Mouse (Mus musculus) regulatory T cell (primary cell): ENCODE data around the gene Ncbp1.
"Not testable (repeated sequence)": the region's sequence is repeated elsewhere in the genome, so short reads cannot be mapped to it uniquely, and the experiment has no call there.

Experiments used
- in situ Hi-C: fragments of 300-600 bp; cut with MboI, MseI; formaldehyde crosslinking; loops from one replicate; pipeline ENCODE4 v1.15.1; 2025; ENCODE audit warnings: high pct_unique_total_duplicates

Gene Ncbp1

DNA sequence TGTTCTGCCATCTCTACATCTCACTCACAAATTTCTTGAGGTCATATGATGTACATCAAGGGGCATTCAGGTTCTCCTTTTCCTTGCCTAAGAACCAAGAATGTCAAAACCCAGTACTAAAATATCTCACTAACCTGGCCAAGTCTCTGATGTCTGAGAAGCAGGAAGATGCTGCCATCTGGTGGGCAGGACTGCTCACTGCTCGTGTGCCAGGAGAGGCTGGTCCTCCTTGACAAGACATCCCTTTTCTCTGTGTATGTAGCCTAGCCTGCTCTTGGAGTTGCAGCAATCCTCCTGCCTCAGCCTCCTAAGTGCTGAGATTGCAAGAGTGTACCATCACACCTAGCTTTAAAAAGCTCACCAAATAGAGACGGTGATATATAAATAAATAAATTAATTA is 11.9 kb upstream of the Ncbp1 start:
- in situ Hi-C loops: loop anchor here (10.0 kb wide), 1 partner anchor 182 kb away; no protein-coding TSS in a partner anchor

- in situ Hi-C loops: loop anchor here (10.0 kb wide), 1 partner anchor 185 kb away; no protein-coding TSS in a partner anchor
These were observed 9.0 kb upstream of the Ncbp1 start for GRCm38 (mm10) chr4:46129311-46130004.

DNA sequence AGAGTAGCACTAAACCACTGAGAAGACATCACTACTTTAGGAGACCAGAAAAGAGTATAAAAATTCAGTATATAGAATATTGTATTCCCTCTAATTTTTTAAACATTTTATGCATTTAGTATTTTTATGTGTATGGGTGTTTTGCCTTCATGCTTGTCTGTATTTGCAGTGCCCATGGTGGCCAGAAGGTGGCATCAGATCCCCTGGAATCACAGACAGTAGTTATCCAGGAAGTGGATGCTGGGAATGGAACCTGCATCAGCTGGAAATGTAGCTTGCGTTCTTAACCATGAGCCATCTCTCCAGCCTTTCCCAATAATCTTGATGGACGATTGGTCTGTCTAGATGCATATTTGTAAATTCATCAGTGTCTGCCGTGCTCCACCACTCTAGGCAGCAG is 8.2 kb upstream of the Ncbp1 start:
- in situ Hi-C loops: no loop called here

GRCm38 (mm10) chr4:46131791-46132190 is 6.6 kb upstream of the Ncbp1 start:
- in situ Hi-C loops: no loop called here

- in situ Hi-C loops: no loop called here
These were observed 655 bp upstream of the Ncbp1 start for GRCm38 (mm10) chr4:46137629-46138286.

GRCm38 (mm10) chr4:46144323-46144722 is 5.9 kb downstream of the Ncbp1 start:
- in situ Hi-C loops: no loop called here

- in situ Hi-C loops: no loop called here
These were observed 8.5 kb downstream of the Ncbp1 start for GRCm38 (mm10) chr4:46146881-46147280.

- in situ Hi-C loops: no loop called here
These were observed 13.6 kb downstream of the Ncbp1 start for GRCm38 (mm10) chr4:46151903-46152544.

DNA sequence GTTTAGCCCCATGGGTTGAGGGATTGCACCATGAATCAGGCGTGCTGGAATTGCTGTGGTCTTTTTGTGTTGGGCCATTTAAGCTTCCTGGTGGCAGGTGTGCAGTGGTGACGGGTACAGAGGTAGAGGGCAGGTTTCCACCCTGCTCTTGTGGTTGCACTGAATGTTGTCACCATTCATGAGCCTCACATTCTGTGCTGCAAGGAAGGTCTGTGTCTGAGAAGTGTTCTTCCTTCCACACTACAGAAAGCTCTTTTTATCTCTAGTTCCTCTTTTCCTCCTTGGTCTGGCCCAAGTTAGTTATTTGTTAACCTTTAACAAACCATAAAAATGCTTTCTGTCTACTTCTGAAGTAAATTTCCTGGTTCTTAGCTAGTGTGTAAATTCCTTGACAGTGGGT is 25.6 kb downstream of the Ncbp1 start:
- in situ Hi-C loops: no loop called here

DNA sequence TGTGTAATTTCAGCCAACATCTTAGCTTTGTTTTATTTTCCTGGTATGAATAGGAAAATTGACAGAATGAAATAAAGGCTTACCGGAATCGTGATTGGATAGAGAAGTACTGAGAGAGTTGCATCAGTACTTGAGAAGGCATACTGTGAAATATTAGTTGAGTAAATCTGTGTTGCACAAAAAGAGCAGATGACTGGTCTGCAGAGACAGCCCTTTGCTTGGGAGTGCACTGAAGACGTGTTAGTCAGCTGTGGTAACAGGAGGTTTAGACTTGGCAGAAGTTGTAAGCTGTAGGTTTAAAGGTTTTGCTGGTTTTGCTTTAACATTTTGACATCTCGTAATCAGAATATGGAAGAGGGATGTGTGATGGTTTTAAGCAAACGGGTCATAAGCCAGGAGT is 27.4 kb downstream of the Ncbp1 start:
- in situ Hi-C loops: no loop called here

- in situ Hi-C loops: no loop called here
These were observed 33.3 kb downstream of the Ncbp1 start for GRCm38 (mm10) chr4:46171761-46172160.

GRCm38 (mm10) chr4:46176313-46176712 is 37.9 kb downstream of the Ncbp1 start:
- in situ Hi-C loops: no loop called here

DNA sequence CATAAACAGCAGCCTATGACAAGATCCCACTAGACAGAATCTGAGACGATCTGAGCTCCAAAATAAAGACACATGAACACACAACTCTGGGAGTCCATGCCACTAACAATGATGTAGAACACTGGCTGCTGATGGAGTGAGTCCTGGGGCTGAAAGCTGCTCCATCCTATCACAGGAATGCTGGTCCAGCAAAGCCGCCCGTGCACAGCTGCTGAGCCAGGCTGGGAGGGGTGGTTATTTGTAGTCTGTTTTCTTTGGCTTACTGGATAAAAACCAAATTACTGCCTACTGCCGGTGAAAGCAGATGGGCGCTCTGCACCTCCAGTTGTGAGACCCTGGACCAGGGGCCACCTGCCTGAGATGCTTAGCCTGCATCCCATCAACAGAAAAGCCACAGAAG is 38.6 kb downstream of the Ncbp1 start:
- in situ Hi-C loops: no loop called here

DNA sequence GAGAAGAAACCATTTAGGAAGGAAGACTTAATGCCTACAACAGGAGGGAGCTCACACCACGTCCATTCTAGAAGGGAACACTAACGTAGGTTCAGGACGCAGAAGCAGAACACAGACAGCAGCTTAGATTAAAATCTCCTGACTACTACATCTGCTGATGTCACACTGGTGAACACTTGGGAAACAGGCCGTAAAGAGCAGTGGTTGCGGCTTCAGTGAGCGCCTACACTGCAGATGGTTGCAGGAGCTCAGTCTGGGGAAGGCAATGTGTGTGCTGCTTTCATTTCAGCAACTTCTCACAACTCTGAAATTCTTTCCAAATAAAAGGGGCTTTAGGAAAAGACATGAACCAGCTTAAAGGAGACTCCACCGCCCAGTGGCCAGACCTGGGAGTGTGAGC is 39.1 kb downstream of the Ncbp1 start:
- in situ Hi-C loops: no loop called here

GRCm38 (mm10) chr4:46181168-46181567 is 42.8 kb downstream of the Ncbp1 start:
- in situ Hi-C loops: no loop called here

GRCm38 (mm10) chr4:46182181-46182580 is 43.8 kb downstream of the Ncbp1 start:
- in situ Hi-C loops: no loop called here

GRCm38 (mm10) chr4:46185423-46185822 is 47.0 kb downstream of the Ncbp1 start:
- in situ Hi-C loops: no loop called here

- in situ Hi-C loops: no loop called here
These were observed 47.5 kb downstream of the Ncbp1 start for GRCm38 (mm10) chr4:46185890-46186289.

GRCm38 (mm10) chr4:46186466-46186865 is 48.1 kb downstream of the Ncbp1 start:
- in situ Hi-C loops: no loop called here

DNA sequence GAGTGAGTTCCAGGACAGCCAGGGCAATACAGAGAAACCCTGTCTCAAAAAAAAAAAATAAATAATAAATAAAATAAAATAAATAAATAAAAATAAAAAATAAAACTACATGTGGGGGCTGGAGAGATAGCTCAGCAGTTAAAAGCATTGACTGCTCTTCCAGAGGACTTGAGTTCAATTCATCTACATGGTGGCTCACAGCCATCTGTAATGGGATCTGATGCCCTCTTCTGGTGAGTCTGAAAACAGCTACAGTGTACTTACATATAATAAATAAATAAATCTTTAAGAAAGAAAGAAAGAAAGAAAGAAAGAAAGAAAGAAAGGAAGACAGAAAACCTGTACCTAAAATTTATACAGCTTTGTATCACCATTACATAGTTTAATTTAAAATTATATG is 53.6 kb downstream of the Ncbp1 start:
- in situ Hi-C loops: not testable (repeated sequence)

DNA sequence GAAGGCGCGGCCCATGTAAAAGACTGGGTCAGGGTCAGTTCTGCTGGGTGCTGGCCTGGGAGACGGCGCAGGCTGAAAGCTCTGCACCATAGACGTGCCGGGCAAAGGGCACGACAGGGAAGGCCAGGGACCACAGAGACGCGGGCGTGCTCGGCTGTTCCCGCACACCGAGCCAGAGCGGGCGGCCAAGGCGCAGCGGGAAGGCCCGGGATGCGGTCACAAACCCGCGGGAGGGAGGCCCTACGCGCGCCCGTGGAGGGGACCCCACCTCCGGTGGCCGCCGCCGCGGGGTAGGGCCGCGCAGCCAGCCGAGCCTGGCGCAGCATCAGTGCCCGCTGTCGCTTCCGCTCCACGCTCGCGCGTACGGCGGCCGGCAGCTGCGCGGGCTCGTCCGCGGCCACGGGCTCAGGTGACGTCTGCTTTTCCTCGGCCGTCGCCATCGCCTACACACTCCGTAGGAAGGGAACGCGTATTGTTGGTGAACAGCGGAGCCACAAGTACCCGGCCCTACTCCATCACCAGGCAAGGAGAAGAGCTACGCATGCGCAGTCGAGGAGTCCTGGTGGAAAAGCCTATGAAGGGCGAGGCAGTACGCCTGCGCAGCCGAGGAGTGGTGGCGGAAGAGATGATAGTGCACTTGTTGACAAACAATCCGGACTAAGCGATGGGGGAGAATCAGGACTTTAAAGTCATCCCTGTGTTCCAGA is 57.5 kb downstream of the Ncbp1 start, which contains the start of gene Xpa:
Xpa (minus strand) TSS at position 531 of the 707 bp plus-strand sequence.
- in situ Hi-C loops: no loop called here

GRCm38 (mm10) chr4:46196513-46196912 is 58.1 kb downstream of the Ncbp1 start:
- in situ Hi-C loops: no loop called here
